Mouse (Mus musculus) retina, postnatal 1 day (tissue): ENCODE measurements at regions not wholly inside any gene's neighbourhood (a gene's known extent, or its start where the extent isn't known, plus 50 kb on each side); places are given as distances from the start of the nearest gene placed in this dataset.

Experiments
- DNase-seq: peaks from one replicate; pipeline ENCODE4 v3.0.0-alpha.2; 2012

DNA sequence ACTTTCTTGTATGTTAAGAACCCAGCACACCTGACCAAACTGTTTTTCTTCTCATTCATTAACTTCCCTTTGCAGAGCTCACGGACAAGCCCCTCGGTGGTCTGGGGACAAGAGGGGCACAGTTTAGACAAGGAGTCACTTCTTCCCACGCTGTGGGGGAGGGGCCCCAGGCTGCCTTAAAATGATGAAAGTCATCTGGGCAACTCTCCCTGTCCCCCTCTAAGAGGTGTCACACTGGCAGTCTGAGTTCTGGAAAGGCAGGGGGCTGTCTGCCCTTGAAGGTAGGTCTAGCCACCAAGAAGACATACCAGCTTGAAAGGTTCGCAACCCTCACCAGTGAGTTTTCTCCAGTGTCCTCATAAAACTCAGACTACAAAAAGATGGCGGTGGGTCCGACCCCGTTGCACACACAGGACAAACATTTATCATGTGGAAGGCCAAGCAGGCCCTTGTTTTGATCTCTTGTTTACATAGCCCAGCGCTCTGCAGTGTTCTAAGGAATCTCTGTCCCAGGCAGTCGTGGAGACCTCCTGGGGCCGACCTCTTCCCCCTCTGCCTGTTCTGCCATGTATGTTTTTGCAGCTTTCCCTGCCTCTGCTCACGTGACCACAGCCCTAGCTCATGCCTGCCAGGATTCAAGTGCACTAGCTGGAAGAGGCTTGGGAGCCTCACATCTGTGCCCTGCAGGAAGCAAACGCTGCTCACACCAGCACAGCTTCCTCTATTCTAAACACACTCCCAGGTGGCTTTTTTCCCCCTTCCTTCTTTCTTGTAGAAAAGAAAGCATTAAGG lies 259.2 kb downstream of the Cxcl12 start:
- peak; percentile 16 for DNase-seq

DNA sequence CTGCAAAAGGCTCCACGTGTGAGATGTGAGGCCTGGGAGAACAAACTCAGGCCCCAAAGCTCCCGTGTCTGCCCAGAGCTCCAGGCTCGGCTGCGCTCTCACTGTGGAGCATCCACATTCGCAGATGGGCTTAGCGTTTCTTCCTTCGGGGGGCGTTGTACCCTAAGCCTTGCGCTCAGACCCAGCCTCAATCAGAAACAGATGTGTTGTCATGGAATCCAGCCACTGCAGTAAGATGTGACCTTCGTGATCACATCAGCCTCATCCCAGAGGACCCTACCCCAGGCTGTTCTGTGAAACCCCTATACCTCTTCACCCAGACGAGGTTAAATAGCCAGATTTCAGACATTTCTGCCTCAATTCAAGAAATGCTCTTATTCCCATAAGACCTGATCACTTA lies 260.1 kb downstream of the Cxcl12 start:
- DNase-seq, result no peak

DNA sequence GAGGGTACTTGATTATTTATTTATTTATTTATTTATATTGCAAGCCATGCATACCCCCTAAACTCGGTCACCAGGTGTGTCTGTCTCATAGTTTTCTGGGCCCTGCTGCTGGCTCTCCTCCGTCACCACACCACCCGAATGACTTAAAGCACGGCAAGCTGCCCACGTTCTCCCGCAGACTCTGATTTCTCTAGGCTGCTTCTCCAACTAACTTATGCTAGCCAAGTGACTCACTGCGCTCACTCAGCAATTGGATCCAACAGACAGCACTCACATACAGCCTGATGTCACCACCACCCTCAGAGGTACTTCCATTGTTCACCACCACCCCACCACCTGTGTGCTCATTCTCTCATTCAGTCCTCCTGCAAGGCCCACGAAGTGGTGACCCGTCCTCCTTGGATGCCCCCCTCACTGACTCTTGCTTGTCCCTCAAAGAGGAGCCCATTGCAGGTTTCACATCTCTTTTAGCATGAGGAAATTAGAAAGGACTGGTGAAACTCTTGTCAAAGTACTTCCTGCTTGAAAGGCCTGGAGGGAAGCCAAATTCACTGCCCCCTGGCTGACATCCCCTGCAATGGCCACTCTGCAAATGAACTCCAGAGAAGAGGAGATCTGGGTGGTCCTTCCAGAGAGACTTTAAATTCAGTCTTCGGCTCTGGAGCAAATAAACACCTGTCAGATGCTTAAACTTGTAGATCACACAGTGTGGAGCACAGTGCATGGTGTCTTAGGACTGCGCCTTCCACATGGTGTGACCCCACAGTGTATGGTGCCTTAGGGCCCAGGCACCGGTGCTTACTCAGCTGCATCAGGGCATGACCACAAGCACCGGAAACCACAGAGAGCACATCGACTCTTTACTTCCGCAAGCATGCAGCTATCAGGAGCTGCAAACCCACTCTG lies 262.8 kb downstream of the Cxcl12 start:
- DNase-seq, result peak; percentile 39

DNA sequence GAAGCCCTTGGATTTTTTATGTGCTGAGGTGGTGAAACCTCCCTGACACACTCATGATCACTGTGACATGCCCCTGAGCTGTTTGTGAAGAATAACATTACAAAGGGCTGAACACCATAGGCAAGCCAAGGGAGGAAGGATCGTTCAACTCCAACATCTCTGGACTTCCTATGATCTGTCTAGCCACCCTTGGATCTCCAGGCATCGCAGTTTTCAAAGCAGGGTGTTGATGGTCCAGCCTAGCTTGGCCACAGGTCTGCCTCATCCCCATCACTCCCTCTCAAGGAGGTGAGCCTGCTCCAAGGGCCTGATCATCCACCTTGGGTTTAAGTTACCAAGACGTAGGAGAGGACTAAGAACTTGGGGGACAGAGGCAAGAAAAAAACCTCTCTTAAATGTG lies 268.5 kb downstream of the Cxcl12 start:
- no peak for DNase-seq

DNA sequence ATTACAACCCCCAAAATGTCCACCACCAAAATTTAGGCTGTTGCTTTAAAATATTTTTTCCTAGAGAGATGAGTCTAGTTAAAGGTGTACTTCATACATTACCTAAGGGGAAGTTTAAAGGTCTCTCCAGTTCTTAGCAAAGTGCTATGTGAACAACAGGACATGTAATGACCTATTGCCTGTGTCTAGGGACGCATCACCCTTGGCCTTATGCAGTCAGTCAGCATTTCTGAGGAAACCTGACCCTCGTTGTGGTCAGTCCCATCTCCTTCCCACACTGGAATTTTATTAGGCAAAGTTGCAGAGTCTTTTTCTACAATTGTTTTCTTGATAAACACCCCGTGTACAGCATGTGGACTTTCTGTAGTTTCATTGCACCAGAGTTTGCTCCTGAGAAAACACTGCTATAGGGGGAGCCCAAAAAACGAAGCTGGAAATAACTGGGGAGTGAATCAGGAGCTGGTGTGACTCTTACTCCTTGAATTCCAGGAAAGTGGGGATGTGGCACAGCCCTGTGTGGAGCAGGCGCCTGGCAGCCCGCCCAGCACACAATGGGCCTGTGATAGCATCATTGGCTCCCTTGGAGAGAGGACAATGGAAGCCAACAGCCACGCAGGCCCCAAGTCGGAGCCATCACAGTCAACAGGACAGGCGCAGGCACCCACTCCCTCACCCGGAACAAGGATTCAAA lies 269.2 kb downstream of the Cxcl12 start:
- DNase-seq, result peak; percentile 20

DNA sequence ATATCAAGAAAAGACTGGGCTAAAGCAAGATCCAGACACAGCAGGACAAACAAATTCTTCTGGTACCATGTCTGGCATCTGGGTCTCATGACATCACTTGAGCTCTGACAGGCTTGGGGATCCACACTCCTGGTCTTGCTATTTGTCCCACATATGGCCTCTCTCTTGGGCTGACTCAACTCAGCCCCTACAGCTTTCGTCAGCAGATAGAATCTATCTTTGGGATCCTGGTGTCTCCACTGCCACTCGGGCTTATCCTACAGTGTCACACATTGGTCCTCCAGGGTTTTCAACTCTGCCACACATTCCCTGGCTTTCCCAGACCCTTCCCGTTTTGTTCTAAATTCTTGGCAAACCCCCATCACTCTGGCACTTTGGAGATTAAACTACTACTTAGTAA lies 280.3 kb downstream of the Cxcl12 start:
- no peak for DNase-seq

DNA sequence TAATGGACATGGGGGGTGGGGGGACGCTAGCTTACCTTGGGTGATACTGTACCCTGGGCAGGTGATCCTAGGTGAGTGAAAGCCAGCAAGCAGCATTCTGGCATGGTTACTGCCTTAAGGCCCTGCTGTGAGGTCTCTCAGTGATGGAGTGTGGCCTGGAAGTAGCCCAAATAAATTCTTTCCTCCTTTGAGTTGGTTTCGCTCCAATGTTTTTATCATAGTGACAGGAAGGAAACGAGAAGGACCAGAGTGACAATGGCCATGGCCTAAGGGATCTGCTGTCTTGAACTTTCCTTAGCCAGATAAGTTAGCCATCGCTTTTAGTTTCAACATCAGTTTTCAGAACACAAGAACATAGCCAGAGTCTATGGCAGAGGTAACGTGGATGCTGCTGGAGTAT lies 282.7 kb downstream of the Cxcl12 start:
- DNase-seq, result no peak

DNA sequence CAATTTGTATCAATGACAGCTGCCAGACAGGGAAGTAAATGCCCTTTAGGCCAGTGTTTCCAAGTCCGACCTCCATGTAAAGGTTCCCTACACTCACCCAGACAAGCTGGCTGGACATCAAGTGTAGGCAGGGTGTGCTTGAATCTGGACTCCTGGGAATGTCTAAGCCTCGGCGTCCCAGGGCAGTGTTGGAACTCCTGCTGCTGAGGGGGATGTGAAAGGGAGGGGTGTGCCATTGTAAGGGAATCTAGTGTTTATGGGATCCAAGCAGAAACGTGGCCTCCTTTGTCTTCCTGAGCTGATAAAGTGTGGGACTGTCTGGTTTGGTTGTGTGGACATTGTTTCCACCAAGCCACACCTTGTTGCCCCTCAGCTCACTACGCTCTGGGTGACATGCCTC lies 291.9 kb downstream of the Cxcl12 start:
- DNase-seq, result no peak

DNA sequence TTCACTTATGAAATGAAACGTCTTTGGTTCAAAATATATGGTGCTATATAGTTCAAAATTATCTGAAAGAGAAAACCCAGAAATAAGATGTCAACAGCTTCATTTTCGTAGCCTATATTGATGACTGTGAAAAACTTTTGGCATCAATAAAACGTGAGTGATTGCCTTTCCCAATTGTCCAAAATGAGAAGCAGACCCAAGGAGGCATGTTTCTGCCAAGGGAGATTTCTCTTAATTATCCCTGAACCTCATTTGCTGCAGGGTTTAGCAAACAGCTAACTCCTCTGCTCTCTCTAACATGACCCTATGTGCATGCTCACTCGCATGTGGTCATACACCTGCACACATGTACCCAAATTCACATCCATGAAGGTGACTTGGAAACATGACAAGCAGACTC lies 296.8 kb downstream of the Cxcl12 start:
- no peak for DNase-seq

DNA sequence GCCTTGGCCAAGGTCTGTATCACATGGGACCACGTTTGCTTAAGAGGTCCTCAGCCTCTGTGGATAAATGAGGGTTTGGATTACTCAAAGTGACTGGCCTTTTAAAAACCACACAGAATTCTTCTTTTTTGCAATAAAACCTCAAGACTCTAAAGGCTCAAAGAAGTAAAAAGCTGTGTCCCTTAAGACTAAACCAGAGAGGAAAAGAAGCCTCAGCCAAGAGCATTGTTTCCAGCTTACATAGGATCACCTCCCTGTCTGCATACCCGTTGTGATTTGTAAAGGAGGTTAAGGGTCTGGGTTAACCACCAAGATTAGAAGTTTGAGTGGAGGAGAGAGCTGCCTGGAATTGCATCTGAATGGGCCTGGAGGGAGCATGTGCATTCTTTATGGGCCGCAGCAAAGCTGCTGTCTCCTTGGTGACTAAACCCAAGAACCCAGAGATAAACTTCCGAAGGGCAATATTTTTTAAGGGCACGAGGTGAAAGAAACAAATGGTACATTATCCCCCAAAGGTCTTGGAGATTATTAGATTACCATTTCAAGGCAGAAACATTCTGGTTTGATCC lies 297.4 kb downstream of the Cxcl12 start:
- no peak for DNase-seq

DNA sequence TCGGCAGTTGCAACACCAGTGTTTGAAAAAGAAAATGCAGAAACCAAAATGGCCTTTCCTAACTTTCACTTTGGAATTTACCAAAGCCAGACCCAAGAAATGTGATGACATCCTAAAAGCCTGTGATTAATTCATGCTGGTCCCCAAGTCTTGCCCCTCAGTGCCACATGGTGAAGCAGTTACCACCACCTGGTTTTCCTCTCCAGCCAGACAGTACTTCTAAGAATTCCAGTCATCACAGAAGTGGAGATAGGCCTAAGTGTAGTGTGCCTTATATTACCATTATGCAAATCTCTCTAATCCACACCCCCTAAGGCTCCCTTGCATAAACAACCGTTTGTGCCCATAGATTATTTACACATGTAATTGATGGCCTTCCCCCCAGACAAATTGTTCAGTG lies 311.0 kb downstream of the Cxcl12 start:
- DNase-seq, result no peak

DNA sequence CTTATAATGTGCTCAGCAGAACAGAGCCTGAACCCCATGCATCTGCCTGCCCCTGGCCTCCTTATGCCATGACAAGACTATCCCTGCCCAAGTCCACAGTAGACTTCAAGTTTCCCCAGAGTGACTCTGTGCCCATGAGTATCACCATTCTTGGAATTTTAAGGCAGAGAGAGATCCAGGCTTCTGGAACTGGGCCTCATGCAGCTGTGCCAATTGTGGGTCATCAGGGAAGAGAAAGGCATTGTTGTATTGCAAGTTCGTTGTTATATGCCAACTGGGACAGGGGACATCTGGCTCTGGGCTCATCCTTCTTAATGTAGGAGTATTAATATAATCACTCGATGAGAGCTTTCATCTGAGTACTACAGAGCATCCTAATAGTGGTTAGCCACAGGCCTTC lies 312.1 kb downstream of the Cxcl12 start:
- no peak for DNase-seq

DNA sequence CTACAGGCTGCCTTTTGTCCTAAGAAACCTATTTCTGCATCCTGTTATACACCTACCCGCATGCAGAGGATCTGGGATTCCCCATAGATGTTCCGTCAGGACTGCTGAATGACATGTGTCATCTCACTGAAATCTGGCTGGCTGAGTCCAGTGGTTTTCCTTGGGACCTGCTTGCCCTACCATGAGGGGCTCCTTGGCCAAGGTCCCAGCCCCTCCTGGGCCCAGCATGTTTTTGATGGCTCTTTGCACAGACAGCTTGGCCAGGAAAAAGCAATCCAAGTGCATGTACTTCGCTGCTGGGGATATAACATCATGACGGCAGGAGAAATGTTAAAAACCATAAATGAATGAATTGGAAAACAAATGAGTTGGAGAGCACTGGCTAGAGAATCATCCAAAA lies 320.8 kb downstream of the Cxcl12 start:
- DNase-seq, result no peak

DNA sequence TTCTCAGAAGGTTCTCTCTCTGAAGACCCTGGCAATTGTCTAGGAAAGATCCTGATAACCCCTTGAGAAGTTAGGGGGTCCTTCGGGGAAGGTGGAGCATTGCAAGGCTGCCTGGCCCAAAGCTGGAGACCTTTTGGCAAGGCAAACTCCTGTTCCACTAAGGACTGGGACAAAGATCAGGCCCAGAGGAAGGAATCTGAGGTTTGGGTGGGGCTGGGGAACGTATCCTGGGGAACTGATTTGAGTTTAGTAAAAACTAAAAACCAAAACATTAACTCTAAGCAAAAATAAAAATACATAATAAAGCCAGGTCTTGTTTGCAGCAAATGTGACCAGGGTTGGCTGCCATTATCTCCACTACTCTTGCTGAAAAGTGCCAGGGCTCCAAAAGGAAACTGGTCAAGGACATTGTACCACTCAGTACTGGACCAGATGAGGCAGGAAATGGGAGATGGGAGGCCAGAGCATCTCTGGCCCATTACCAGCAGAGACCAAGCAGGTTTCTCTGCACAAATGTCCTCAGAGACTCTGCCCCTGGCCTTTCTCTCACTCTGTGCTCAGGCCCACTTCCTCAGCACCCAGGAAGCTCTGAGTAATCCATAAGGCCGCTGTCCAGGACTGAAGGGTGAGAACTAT lies 321.5 kb downstream of the Cxcl12 start:
- DNase-seq, result no peak

DNA sequence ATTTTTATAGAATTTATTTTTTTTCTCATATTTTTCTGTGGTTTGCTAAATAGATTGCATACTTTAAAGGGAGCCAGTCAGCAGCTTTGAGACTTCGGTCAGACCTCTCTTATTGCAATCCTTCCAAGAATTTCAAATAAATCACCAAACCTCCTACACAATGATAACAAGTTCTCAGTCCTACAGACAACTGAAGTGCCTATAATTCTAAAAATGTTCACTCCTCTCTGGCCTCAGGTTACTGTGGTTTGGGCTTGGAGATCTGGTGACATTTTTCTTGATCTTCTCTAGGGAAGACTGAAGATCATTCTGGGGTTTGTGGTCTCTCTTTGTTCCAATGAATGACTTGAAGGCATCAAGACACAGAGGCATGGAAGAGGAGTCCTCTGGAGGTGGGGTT lies 326.6 kb downstream of the Cxcl12 start:
- no peak for DNase-seq

DNA sequence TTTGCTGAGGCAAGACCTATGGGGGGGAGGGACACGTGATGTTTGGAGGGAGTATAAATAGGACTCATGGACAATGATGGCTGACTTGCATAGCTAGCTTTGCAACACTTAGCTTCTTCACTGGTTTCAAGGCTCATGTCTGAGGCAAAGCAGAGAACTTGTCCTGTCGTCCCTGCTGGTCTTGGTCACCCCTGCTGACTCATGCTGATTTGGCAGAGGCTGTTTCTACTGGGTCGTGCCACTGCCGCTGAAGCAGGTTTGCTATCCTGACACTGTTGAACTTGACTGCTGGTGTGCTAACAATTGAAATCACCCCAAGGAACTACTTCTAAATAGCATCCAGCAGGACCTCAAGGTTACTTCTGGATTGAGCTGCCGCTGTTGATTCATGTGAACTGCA lies 329.0 kb downstream of the Cxcl12 start:
- no peak for DNase-seq

DNA sequence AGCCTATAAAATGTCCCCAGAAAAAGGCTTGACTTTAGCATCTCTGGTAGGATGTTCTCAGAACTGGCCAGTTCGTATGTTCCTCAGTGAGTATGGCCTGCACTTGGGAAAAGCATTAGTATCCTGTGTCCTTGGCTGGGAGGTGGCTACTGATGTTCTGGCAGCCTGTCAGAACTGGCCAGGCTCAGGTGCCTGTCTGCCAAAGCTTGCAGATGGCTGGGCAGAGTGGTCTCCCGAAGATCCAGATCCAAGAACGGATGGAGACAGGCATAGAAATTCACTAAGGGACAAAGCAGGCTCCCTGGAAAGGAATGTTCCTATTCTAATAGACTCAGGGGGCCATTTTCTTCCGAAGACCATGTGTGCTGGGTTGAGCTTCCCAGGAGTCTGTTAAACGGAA lies 329.6 kb downstream of the Cxcl12 start:
- no peak for DNase-seq

DNA sequence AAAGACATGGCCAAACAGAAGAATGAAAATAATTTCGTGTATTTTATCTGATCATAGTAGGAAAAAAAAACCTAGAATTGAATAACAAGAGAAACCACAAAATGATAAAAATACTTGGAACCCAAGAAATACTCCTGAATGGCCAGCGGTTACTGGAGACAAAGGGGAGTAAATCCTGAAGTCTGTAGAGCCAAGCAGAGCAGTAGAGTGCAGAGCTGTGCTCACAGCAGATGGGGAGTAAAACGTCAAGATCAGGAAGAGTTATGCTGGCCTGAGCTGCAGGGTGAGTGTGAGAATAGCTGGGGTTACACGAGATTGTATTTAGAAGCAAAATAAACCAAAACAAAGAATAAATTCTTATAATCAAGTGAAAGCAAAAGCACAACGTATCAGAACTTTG lies 334.0 kb downstream of the Cxcl12 start:
- no peak for DNase-seq

DNA sequence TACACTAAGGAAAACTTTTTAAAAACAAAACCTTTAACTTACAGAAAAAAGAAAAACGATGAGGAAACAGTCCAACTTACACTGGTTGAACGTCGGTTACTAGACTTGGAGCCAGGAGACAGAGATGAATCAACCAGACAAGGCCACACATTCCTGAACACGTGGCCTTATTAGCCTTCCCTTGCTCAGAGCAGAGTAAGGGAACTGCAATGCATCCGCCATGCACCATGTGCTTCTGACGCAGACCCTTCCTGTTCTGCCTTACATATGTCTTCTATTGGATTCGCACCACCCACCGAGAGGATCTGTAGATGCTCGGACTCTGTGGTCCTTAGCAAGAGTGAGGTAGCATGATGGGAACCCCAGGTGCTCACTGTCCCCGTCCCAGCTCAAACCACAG lies 336.2 kb upstream of the Zfp637 start:
- DNase-seq, result no peak

DNA sequence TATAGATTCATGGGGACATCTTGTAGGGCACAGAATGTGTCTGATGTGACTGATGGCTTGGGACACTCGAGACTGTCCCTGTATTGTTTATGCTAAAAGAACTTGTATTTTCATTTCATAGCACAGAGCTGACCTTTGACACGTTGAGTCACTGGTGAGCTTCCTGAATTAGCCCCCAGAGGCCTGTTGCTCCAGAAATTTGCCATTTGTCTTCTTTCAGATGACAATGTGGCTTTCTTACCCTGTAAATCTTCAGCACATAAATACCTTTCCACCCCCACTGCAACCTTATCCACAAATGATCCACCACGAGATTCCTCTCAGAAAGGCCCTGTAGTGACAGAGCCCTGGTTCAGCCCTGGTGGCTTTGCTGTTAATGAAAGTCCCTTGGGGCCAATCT lies 335.5 kb upstream of the Zfp637 start:
- no peak for DNase-seq

DNA sequence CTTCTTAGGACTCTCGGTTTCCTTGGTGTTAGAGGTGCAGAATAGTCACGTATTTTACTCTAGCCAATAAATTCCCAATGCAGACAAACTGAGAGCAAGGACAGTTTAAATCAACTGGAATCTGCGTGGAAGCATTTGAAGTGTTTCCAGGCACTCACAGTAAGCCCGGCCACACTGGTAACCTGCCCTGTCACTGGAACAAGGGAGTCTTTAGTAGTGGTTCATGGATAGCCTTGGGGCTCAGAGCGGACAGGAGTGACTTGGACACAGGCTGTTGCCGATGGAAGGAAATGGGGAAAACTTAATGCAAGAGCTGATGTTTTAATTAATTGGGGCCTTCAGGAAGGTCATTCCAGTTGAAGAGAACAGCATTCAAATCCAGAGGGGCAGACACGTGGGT lies 334.4 kb upstream of the Zfp637 start:
- no peak for DNase-seq

DNA sequence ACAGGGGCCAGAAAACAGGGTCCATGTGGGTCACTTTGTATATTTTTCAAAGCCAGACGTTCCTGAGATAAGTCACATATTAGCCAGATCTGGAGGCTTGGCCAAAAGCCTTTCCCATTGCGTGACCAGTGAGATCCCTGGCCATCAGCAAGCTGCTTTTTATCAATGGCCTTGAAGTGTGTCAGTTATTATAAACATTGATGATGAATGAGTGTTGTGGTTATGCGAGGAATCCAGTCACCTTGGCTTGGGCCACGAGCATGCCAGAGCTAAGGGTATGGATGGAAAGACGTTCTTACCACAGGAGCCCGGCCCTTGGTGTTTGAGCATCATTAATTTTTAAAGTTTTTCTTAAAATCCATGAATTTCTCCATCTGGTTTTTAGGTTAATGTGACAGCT lies 332.1 kb upstream of the Zfp637 start:
- no peak for DNase-seq

DNA sequence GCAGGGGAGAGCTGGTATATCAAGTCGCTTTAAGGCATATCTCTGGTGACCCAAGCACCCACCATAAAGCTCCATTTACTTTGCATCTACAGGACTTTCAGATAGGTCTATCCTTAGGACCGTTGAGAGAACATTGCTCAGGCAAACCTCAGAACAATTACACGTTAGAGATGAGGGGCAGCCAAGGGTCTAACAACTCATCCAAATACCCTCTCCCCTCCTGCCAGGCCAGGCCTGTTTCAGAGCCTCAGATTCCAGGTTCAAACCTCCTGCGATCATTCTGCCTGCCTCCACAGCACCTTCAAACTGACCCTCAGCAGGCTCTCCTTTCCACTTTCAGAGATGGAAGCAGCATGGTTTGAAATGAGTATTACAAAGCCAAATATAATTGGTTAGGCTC lies 331.0 kb upstream of the Zfp637 start:
- no peak for DNase-seq
